13 mouse cellular contexts compared by ENCODE assay signal in the genomic region with DNA sequence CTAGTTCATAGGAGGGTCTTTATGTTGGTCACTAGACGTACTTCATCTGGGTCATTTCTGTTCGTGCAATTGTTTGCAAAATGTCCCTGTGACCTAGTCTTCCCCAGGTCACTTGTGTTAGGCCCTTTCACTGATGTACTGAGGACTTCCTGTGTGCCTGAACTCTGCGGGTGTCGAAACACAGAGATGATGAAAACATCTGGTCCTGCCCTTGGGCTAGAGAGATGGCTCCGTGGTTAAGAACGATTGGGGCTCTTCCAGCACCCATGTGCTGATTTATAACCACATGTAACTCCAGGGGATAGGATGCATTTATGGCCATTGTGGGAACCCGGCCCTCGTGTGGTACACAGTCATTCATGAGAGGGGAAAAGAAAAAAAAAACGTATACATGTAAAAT.
"Had no signal": no experiment of that assay in that cellular context is flagged by ENCODE, and none has a peak within 500 bp of the region (broad histone marks: within the 10 kb centered on the region; RNA-seq: fewer than 3 reads in every experiment).

No protein-coding gene starts in this region.

- H3K9ac ChIP-seq: kidney, embryonic 15.5 days; liver, embryonic 12.5 days; lung, embryonic 15.5 days; midbrain, embryonic 13.5 days; neural tube, embryonic 12.5 days had no signal

- H3K27ac ChIP-seq: kidney, embryonic 15.5 days; left cerebral cortex, adult 2 months; limb, embryonic 10.5 days; liver, embryonic 12.5 days; lung, embryonic 15.5 days; macrophage; midbrain, embryonic 13.5 days; neural tube, embryonic 12.5 days had no signal

- H3K9me3 ChIP-seq: kidney, embryonic 15.5 days; limb, embryonic 10.5 days; liver, embryonic 12.5 days; lung, embryonic 15.5 days; midbrain, embryonic 13.5 days; neural tube, embryonic 12.5 days had no signal

- H3K4me3 ChIP-seq: kidney, embryonic 15.5 days; left cerebral cortex, adult 2 months; limb, embryonic 10.5 days; liver, embryonic 12.5 days; lung, embryonic 15.5 days; midbrain, embryonic 13.5 days; neural tube, embryonic 12.5 days had no signal

- ATAC-seq: liver, embryonic 12.5 days; midbrain, embryonic 13.5 days had no signal

- H3K4me2 ChIP-seq: kidney, embryonic 15.5 days; liver, embryonic 12.5 days; lung, embryonic 15.5 days; midbrain, embryonic 13.5 days; neural tube, embryonic 12.5 days had no signal

- H3K4me1 ChIP-seq: midbrain, embryonic 13.5 days; neural tube, embryonic 12.5 days had no signal

- DNase-seq: kidney, adult 18-20 months; kidney, postnatal 25 days; lung, postnatal 14 days; thymus, adult 18-20 months; thymus, postnatal 36 days had no signal

- H3K36me3 ChIP-seq: kidney, embryonic 15.5 days; limb, embryonic 10.5 days; liver, embryonic 12.5 days; lung, embryonic 15.5 days; midbrain, embryonic 13.5 days; neural tube, embryonic 12.5 days had no signal

- H3K27me3 ChIP-seq: kidney, embryonic 15.5 days; liver, embryonic 12.5 days; lung, embryonic 15.5 days; midbrain, embryonic 13.5 days; neural tube, embryonic 12.5 days had no signal
